Mouse (Mus musculus): ENCODE measurements around the gene Itga6.
A peak's percentile ranks its signal among the peaks of the same experiment; 100 is the strongest.
"Not testable (repeated sequence)": the region's sequence is repeated elsewhere in the genome, so short reads cannot be mapped to it uniquely, and the experiment has no call there.

Gene Itga6

DNA sequence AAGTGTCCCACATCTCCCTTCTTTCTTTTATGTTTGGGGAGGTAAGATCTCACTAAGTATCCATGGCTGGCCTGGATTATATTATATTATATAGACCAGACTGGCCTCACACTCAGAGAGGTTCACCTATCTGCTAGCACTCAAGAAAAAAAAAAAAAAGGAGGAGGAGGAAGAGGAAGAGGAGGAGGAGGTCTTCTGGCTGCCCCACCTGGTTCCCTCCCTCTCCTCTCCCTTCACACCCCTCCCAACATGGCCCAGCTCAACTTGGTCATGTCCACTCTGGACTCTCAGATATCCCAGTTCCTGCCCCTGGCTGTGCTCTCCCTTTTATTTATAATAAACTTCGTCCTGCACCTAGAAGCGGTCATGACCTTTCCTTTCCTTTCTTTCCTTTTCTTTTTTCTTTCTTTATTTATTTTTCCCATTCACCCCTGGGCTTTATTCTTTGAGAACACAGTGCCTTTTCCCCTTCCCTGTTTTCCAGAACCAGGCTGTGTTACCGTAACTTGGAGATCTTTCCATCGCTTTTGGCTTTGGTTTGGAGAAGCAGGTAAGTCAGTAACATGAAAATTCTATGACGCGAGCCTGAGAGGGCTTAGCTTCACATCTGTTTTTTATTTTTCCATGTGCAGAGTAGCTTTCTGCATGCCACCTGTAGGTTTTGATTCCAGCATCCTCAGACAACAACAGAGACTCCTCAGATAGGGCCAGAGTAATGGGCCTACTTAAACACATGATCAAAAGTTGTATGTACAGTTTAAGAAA lies at the start of gene Itga6:
Itga6 (plus strand) TSS at position 7 of the 765 bp plus-strand sequence.
- no peak for DNase-seq (ENCODE audit: low spot score)

DNA sequence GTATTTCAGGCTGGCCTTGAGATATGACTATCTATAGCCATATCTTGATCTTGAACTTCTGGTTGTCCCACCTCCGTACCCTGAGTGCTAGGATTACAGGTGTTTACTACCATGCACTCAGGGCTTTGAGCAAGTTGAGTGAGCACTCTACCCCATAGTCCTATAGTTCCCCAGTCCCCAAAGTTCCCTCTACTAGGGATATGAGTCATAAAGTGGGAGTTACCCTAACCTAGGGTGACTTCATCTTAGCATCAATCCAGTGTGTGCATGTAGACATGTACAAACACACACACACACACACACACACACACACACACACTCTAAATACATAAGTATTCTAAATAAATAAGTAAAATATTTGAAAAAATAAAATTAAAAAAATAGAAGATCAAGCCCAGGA lies 48.6 kb upstream of the Itga6 start:
- DNase-seq (ENCODE audit: low spot score): no peak

DNA sequence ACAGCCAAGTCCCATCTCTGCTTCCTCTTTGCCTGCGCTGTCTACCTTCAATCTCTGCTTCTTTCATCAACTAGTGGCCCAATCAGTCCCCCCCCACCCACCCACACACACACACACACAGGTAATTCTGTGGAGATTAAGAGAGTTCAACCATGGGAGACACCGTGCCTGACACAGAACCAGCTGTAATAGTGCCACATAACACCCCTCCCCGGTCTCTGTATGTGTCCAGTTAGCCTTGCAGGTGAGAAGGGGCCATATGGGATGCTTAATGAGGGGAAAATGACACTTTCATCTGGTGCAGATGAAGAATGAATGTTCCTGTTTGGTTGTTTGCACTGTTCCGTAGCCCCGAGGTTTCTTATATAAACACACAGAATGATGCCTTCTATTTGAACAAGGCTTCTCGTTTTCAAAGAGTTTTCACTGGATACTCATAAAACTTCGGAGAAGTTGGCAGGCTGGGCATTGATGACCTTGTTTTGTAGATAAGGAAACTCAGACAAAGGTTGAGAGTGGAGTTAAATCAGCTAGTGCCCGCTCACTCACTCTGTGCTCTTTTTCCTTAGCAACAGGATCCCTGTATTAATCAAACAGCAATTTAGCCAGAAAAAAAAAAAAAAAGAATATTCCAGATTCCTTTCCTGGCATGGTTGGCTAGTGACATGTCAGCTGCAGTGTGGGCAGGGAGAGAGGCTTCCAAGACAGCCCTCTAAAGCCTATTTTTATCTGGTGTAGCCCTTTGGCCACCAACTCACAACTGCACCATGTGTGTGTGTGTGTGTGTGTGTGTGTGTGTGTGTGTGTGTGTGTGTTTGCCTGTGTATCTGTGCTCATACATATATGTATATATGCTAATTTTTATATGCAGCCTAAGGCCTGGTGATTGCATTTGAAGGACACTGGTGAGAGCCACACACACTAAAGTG lies 47.7 kb upstream of the Itga6 start:
- DNase-seq (ENCODE audit: low spot score): peak; percentile 57

- DNase-seq (ENCODE audit: low spot score): no peak
These were observed 47.0 kb upstream of the Itga6 start for GRCm38 (mm10) chr2:71698366-71698765.

- DNase-seq (ENCODE audit: low spot score): no peak
These were observed 46.5 kb upstream of the Itga6 start for GRCm38 (mm10) chr2:71698942-71699341.

DNA sequence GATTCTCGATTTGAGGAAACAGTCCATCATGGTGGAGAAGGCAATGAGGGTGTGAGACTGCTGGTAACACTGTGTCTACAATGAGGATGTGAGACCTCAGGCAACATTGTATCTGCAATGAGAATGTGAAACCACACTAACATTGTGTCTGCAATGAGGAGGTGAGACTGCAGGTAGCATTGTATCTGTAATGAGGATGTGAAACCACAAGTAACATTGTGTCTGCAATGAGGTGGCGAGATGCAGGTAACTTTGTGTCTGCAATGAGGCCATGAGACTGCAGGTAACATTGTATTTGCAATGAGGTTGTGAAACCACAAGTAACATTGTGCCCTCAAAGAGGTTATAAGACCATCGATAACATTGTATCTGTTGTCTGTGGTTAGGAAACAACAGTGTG lies 44.1 kb upstream of the Itga6 start:
- no peak for DNase-seq (ENCODE audit: low spot score)

GRCm38 (mm10) chr2:71704309-71704708 lies 41.1 kb upstream of the Itga6 start:
- no peak for DNase-seq (ENCODE audit: low spot score)

- DNase-seq (ENCODE audit: low spot score): no peak
These were observed 36.5 kb upstream of the Itga6 start for GRCm38 (mm10) chr2:71708886-71709285.

GRCm38 (mm10) chr2:71711640-71712039 lies 33.8 kb upstream of the Itga6 start:
- DNase-seq (ENCODE audit: low spot score): no peak

DNA sequence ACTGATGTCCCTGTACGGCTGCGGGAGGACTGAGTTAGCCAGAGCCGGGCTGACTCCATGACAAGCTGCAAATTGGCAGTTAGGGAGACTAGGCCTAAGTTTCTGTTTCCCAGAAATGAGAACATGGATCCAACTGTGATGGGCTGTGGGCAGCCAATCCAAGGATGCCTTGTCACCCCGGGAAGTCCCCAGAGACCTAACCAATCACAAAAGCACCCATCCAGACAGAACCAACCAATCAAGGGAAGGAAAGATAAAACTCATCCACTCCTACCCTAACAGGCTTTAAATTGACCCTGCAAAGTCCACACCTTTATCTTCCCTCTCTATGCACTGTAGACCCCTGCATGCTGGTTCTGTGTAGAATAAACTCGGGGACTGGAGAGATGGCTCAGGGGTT lies 31.0 kb upstream of the Itga6 start:
- DNase-seq (ENCODE audit: low spot score): no peak

GRCm38 (mm10) chr2:71719005-71719386 lies 26.4 kb upstream of the Itga6 start:
- DNase-seq (ENCODE audit: low spot score): no peak

DNA sequence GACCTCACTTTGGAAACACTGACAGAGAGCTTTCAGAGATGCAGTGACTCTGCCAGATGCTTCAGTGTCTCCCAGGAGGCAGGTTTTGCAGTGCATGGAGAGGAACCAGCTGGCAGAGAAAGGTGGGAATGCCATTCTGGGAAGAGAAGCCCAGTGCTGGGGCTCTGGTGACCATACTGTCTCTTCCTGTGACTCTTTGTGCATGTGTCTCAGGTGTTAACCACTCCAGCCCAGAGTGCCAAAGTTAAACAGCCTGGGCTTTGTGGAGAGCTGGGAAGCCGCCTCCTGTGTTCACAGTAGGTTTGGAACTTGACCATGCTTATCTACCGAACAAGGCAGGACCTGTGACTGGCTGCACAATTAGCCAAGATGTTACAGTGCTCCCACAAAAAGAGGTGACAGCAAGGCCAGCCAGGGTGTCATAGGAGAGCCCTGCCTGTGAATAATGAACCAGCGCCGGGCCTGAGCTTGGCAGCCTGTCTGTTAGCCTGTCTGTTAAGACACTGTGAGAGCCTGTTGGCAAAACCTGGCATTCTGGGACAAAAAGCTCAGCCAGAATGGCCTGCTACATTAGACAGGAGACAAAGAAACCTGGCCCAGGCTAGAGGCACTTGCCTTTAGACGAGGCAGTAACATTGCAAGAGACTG lies 25.9 kb upstream of the Itga6 start:
- no peak for DNase-seq (ENCODE audit: low spot score)

GRCm38 (mm10) chr2:71720556-71720955 lies 24.9 kb upstream of the Itga6 start:
- DNase-seq (ENCODE audit: low spot score): not testable (repeated sequence)

- DNase-seq (ENCODE audit: low spot score): no peak
These were observed 22.5 kb upstream of the Itga6 start for GRCm38 (mm10) chr2:71722913-71723312.

DNA sequence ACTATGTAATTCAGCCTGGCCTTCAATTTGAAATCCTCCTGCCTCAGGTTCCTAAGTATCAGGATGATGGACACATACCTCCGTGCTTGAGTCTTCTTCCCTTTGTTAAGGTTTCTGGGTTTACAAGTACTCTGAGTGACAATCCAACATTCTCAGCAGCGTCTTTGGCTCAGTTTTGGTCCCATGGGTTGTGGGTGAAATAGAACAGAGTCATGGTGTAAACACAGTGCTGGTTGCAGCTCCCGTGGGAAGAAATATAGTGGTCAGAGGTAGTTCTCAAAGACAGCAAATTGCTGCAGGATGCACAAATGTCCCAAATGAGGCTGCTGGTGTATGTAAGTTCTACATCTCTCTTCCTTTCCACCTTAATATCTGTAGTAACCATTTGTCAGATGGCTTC lies 21.8 kb upstream of the Itga6 start:
- DNase-seq (ENCODE audit: low spot score): no peak

DNA sequence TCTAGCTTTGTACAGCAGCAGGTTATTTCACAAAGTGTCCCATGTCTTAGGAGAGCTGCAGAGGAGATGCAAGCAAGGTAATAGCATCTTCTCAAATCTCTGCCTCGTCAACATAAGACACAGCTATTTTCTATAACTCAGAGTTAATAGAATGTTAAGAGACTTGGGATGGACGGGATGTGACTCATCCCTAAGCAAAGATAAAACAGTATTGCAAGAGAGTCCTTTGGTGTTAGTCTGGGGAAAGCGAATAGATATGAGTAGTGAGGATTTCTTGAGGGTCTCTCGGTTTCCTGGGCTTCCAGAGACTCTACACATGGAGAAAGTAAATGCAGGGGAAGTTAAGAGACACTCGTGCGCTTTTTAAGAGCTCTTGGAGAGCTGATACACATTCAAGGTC lies 21.4 kb upstream of the Itga6 start:
- no peak for DNase-seq (ENCODE audit: low spot score)

- DNase-seq (ENCODE audit: low spot score): no peak
These were observed 20.0 kb upstream of the Itga6 start for GRCm38 (mm10) chr2:71725446-71725845.

DNA sequence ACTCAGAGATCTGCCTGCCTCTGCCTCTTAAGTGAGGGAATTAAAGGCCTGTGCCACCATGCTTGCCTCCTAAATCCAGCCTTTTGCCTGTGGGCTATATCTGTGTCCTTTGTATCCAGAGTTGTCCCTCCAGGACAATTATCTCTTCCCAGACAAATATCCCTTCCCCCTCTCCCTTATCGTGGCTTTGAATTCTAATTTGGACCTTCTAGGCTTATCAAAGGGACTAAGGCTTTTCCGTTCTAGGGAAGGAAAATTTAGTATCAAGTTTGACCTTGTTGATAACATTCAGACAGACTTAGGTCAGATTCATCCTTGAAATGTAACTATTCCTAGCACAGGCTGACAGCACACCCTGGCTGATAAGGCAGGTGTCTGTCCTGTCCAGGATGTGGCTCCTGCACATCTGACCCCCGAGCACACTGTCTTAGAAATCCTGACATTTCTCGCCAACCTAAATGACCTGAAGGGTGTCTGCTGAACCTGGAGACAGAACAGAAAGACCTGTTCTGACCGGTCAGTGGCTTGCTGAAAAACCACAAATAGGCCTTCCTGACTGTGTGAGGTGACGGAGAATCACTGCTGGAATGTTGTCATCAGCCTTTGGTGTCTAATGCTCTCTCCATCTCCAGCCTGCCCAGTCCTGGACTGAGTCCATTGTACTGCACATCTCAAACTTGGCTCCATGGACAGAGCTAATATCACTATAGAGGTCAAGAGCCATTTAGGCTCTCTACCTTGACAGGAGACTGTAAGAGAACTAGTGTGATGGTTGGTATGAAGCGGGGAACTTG lies 18.3 kb upstream of the Itga6 start:
- DNase-seq (ENCODE audit: low spot score): no peak

DNA sequence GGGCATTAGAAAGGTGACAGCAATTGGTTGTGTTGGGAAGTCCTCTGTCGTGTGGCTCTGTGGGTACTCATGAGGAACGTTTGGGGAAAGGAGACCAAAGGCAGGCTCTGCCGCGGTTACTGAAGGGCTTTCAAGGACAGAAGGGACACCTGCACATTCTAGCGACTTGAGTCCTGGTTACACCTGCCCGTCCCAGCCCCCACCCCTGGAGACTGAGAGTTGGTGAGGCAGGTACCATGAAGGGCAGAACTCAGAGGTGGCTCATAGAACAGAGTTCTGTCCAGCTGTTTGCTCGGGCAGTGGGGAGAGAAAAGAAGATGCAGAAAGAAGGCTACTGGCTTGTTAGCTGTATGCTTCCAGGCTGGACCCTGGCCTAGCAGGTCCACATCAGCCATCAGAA lies 17.1 kb upstream of the Itga6 start:
- DNase-seq (ENCODE audit: low spot score): no peak

GRCm38 (mm10) chr2:71728796-71729195 lies 16.6 kb upstream of the Itga6 start:
- no peak for DNase-seq (ENCODE audit: low spot score)

- DNase-seq (ENCODE audit: low spot score): no peak
These were observed 14.5 kb upstream of the Itga6 start for GRCm38 (mm10) chr2:71730623-71731612.

Data from ovary, adult 18-20 months (tissue).